Mouse (Mus musculus) embryo, embryonic 9.5 days (tissue): ENCODE results near the gene 5031439G07Rik.

Source experiments
- DNase-seq: peaks from one replicate; pipeline ENCODE4 v3.0.0-alpha.2; 2017; ENCODE audit errors: extremely low spot score

5031439G07Rik gene

DNA sequence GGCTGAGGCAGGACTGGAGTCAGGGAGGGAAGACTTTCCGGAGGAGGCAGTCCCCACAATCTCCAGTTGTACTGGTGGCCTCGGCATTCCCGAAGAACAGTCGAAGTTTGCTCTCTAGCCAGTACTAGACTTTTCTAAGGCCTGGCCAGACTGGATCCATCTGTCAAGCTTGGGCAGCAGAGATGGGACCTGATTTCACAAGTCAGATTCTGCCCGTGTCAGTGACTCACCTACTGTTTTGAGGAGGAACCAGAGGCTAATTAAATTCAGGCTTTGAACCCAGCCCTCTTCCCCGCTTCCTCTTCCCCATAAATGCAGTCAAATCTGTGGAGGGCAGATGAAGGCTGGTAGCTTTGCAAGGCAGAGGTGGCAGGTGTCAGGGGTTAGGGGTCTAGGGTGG lies 6.7 kb upstream of the 5031439G07Rik start:
- DNase-seq: no peak

DNA sequence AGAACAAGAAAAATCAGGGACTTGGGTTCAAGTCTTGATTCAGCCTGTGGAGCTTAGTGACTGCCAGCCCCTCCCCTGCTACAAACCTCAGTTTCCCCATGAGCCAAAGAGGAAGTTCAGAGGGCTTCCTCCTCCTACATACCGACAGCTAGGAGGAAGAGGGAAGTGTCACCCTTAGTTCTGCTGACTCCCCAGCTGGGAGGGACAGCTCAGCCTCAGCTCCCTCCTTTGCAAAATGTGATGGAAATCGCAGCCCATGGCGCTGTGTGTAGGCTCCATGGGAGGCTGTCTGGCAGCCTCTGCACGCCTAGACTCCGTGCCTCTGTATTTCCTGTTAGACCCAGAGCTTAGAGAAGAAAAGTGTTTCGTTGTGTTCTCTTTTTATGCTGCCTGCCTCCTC lies 6.1 kb upstream of the 5031439G07Rik start:
- DNase-seq: no peak

DNA sequence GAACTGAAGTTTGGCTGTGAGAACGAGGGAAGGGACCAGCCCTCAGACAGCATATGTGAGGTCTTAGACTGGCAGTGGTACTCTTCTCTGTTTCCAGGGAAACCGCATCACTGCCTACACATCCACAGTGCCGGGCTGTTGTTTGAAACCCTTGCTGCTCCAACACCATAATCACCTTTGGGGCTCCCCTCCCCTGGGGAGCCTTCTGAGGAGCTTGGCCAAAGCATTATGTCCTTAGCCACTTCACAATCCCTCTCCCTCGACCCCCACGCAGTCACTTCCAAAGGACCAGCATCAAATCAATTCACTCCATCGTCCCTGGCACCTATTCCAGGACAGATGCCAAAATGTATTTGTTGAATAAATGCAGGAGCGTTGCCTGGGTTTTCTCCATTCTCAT lies 1.4 kb upstream of the 5031439G07Rik start:
- no peak for DNase-seq

DNA sequence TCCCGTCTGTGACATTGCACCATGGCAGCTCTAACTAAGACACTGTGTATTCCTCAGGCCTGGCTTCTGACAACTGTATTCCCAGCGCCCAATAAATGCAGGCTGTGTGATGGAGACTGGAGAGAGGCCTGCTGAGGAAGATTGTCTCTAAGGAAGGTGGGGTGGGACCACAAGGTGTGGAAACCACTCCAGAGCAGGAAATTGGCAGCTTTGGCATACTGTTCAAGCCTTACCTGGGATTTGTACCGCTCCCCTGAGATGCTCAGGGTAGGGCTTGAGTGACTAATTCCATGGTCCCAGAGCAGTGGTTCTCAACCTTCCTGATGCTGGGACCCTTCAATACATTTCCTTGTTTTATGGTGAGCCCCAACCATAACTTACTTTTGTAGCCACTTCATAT lies 747 bp upstream of the 5031439G07Rik start:
- no peak for DNase-seq

DNA sequence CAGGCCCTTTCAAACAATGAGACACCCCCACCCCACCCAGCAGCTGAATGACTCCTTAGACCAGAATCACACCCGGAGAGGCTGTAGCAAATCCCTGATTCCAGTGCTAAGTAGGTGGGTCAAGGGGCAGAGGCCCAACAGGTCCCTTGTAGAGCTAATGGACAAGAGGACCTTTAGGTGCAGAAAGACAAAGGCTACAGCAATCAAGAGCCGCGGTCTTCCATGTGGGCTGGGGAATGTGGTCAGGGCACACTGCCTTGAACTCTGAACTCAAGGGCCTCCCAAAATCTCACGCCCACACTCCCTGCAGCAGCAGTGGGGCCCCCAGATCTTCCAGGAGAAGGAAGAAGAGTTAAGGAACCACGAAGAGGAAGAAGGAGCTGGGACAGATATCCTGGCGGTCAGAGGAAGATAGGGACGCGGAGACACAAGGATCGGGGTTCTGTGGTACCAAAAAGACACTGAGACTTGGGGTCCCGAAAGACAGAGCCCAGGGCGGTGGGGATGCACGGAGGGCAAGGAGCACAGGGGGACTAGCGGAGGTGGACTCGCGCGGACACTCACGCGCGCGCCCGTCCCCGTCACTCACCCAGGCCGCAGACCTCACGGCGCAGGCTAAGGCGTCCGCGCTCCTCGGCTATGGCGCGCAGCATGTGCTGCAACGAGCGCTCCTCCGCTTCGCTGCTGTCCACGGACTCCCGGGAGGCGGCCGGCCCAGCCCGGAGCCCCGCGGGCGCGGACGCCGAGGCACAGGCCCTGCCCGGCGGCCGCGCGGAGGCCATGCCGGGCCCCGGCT lies 1.1 kb downstream of the 5031439G07Rik start:
- peak; percentile 39 for DNase-seq

DNA sequence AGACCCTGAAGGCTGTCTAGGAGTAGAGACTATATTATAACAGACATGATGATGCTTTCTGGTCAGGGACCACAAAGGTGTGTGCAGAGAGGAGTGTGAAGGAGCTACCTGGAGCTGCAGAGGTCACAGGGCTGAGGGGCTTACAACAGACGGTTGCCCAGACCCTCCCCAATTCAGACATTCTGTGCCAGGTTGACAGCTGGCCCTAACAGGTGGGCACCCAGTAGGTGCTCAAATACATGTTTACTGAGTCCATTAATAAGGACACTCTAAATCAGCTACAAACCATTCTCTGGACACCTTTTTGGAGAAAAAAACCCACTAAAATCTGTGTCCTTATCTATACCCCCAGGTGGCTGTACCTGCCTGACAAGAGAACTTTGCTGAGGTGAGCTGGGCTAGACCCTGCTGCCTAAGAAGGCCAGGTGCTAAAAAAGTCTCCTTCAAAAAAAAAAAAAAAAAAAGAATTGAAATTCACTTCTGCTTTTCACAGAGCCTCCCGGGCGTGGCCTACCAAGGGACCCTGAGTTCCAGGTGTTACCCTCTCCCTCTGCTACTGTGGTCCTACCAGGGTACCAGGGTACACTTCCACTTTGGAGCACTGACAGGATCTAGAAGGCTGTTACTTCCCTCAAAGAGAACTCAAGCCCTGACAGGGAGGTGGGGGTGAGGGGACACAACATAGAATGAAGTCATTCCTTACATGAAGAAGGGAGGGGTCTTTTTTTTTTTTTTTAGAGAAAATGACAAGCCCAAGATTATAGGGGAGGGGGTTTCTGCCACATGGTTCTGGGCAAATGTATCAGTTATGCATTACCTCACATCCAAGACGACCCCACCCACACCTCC lies 2.0 kb downstream of the 5031439G07Rik start:
- DNase-seq: no peak

DNA sequence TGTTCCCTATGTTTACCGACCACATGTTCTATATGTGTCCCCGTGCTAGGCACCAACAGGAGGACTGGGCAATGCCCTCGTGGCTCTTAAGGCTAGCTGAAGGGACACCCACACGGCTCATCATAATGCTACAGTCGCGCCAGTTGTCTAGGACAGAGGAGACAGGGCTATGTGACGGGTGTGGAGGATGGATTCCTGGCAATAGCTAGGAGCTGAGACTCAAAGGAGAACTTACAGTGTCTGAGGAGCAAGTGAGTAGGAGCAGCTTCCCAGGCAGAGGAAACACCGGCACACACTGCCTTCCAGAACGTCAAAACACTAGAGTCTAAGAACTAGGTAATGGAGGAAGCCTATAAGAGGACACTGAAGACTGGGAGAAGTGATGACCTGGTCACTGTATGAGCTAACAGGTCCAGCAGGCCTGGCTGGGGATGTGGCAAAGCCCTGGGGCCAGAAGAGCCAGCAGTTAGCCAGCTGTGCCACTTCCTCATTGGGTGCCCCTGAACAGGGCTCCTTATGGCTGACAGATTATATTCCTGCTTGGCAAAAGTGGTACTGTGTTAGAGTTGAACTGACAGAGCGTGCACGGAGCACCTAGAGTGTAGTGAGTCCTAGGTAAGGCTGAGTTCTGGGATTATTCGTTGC lies 2.7 kb downstream of the 5031439G07Rik start:
- no peak for DNase-seq

DNA sequence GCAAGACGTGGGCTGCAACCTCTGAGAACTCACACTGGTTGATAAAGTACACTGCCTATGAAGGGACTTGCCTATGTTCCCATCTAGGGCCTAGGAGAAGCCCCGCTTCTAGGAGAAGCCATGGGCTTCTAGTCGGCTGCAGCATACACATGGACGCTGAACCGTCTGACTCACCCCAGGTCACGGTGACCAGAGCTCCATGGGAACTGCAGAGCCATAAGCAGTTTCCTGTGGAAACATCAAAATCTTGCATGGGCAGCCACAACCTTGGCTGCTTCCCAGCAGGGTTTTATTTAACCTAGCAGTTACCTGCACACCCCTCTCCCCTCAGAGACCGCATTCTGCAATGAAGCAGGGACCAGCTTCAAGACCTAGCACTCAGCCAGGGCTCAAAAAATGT lies 4.6 kb downstream of the 5031439G07Rik start:
- DNase-seq: no peak

DNA sequence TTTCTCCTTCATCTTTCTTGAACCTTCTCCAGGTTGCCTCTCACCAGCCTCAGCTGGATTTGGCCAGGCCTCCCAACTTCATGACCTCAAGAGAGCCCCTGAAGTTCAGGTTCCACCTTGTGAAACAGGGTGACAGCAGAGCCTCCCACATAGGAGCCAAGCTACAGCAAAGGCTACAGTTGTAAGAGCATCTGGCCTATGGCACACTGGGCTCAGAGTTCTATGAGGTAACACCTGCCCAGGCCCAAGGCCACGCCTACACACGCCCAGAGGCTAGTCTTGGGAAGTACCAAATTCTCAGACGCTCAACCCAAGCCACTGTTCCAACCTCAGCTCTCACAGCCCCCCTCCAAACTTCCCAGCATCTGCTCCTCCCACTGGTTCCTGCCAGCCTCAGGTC lies 5.5 kb downstream of the 5031439G07Rik start:
- no peak for DNase-seq

DNA sequence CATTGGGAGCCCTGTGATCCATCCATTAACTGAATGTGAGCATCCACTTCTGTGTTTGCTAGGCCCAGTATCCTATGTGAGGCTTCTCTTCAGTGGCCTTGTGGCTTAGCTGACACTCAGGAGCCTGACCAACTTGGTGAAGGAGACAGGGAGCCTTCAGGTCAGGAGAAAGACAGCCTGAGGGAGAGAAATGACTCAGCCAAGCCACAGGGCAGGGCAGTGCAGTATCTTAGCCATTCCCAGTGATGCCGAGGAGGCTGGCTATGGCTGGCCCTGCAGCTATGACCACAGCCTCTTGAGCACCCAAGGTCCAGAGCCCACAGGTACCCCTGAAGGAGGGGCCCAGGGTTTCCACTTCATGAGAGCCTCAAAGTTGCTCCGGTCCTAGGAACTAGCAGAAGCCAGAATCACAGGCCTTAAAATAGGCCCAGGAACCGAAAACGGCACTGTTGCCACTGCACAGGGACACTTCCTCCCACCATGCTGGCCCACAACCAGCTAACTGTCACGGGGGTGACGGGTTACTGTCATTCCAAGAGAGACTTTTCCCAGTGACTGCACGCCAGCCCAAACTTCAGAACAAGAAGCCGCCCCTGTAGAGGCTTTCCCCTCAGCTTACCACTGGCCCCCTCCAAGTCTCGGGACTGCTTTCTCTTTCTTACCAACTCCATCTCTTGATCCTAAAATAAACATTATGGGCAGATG lies 6.6 kb downstream of the 5031439G07Rik start:
- DNase-seq: no peak

DNA sequence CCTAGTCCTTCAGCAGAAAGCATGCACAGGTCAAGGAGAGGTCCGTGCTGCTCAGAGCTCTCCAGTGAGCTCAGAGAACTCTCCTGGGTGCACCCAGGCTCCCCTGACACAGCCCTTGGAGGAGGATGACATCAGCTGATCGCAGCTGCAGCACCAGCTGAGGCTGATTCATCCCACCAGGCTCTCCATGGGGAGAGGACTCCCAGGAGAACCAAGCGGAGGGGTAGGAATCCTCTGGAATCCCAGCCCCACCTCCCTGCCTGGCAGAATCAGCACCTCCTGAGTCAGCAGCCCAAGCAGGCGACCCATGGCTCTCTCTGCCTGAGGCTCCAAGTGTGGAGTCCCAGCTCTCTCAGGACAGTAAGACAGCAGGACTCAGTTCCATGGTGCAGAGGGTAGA lies 12.6 kb downstream of the 5031439G07Rik start:
- no peak for DNase-seq

DNA sequence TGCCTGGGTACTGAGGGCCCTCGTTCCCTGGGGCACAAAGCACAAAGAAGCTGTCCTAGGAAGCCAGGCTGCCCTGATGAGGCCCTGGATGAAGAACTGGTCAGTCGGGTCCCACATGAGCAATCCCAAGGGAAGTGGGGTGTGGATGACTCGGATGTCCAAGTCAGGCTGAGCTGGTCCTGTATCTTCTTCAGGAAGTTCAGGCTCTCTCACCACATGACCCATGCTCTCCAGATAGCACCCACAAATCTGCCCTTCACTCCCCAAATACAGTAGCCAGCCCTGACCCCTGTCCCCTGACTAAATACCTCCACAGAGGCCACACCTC lies 14.8 kb downstream of the 5031439G07Rik start:
- peak; percentile 34 for DNase-seq

DNA sequence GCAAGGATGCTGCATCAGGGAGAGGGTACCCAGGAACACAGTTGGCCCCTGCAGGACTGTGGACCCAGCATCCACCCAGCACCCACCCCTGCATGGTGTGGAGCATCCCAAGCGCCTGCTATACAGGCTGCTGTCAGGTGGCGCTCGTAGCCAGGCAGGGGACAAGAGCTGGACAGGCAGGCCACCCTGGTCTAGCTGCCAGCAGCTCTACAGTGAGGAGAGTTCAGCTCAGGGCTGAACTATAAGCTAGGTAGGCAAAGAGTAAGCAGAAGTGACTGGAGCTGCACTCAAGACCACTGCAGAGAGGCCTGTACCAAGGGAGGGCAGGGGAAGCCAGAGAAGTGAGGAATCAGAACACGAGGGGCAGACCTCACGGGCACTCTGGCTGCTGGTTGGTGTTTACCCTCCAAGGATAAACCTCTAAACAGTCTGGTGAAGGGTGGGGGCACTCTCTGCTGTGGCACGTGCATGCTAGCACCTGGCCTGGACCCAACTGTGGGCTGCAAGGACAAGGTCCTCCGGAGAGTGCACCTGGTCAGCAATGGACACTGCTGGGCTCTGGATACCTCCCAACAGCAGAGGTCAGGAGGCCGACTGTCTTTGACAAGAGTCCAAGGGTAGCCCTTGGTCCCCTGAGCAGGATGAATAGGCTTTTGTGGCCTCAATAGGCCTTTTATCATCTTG lies 15.3 kb downstream of the 5031439G07Rik start:
- DNase-seq: no peak

DNA sequence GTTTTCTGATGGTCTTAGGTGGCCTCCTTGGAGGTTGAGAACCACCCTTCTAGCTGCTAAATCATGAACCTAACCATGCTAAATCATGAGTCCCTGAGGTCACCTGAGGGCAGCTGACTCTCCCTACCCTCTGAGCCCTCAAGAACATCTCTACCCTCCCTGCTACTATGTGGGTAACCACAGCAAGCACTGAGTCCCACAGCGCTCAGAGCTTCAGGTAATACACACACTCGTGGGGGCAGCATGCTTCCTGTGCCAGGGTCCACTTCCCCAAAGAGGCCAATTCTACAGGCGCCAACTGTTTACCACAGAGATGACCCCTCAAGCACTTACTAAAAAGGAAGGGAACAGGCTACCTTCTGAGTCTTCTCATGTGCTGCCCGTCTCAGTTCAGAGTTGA lies 19.8 kb downstream of the 5031439G07Rik start:
- DNase-seq: no peak

DNA sequence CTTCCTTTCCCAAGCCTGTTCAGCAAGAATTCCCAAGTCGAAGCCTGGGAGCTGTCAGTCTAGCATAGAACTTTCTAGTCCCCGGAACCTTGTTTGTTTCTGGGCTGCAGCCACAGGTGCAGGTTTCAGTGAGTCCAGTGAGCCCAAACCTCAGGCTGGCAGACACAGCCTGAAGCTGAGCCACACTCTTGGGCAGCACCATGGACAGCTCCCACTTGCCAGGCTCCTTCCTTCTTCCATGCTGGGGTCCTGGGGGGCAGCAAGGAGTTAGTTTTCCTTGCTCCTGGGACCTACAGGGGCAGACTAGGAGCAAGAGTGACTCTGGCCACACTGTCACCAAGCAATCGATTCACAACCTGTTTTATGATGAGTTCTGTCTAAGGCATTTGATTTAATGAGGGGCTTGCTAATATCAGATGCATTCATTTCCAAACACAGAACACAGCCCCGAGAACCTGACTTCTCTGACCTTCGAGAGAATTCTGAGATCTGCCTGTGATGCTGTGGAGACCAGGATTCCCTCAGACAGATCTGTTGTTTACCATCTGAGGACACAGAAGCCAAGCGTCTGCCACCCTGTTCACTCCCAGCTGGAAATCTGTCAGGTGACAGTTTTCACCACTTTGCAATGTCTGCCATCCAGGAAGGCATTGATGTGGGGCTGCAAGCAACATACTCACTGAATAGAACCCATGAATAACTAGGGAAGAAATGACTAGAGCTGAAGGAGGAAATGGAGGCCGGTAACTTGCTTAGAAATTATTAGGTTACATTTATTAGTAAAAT lies 22.6 kb downstream of the 5031439G07Rik start:
- DNase-seq: peak; percentile 61

DNA sequence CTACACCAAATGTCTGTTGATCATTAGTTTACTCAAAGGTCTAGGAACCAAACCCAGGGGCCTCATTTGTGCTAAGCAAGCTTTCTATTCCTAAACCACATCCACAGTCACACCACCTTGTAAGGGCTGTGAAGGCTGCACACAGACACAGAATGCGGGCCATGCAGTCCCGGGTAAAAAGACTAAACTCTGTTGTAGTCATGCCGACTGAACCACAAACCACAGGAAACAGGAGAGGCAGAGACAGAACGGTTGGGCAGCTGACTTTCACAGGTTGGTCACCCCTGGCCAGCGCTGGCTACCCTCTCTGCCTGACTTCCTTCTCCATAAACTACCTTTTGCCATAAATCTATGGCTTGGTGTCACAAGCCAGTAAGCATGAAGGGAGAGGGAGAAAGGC lies 23.6 kb downstream of the 5031439G07Rik start:
- no peak for DNase-seq

DNA sequence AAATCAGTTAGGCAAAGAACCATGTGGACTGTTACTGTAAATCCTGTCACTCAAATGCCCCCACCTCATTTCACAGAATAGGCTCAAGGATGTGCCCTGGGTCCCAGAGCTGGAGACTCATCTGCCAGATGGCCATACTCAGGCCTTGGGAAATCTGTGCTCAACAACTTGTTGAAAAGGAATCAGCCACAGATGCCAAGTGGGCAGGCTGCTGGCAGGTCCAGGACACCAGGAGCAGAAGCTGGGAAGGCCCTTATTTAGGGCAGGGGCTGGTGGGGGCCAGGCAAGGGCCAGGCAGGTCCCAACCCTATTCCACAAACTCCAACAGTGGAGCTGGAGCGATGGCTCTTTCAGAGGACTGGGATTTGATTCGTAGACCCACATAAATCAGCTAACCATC lies 25.8 kb downstream of the 5031439G07Rik start:
- no peak for DNase-seq

DNA sequence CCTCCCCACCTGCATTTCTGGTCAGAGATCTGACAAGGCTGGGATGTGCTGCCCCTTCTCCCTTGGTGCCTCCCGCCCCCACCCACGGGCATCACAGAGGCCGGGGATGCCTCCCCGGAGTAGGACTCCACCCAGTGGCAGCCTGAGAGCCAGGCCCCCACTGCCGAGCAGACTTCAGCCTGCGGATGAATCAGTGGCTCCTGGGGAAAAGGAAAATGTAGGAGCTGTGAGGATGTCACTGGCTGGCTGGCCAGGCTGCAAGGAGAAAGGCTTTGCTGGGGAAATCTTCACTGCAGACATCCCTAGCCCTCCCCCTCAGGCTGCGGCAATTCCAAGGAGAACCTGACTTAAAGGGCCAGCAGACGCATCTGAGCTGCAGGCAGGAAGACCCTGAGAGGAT lies 27.7 kb downstream of the 5031439G07Rik start:
- DNase-seq: no peak

DNA sequence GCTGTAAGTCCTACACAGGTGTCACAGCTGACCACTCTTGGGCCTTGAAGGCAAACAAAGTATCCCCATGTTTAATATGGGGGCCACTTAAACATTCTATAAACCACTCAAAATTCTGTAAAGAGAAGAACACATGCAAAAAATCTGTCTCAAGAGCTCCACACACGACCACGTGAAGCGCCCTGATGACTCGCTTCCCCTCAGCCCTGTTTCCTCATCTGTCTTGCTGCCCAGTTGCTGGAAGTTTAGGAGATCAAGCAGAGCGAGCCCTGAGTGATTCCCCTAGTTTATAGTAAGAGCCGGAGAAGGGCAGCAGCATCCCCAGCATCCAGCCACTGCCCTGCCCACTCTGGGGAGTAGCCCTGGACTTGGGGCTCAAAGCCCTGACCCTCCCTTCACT lies 28.5 kb downstream of the 5031439G07Rik start:
- no peak for DNase-seq

DNA sequence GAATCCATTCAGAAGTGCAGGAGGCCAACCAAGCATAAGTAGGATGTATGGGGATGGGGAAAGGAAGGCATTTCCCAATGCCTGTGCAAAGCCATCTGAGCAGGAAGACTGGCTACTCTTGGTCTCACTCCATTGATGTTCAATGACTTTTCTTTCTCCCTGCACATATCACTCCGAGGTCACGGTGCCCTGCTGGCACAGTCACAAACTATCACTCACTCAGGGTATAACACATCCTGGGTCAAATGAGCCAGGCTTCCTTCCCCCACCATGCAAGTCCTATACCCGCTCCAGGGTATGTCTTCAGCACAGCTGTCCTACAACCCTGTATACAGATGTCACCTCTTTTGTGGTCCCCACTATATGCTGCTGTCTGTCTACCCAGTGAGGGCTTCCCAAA lies 30.0 kb downstream of the 5031439G07Rik start:
- DNase-seq: no peak

DNA sequence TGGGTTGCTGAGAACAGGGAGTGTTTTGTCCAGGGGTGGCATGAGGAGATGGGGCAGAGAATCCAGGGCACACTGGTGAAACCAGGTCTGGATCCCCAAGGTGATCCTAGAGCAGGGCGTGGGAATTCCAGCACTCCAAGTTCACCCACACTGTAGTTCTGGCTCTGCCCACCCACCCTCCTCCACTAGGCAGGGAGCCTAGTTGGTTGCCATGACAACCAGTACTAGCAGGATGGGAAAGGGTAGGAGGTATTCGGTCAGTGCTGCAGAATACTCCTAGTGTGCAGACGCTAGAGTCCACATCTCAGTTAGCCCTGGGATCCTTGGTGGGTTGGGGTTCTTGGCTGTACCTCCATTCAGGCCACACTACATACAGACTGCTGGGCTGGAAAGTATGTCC lies 30.5 kb downstream of the 5031439G07Rik start:
- no peak for DNase-seq
